Mouse (Mus musculus): Measurements from ENCODE around the gene Fhit. TPM values are rescaled to one million over a fixed set of nuclear protein-coding genes. Genes with fewer than 3 reads are reported as not detected.
"Not testable (repeated sequence)": the region's sequence is repeated elsewhere in the genome, so short reads cannot be mapped to it uniquely, and the experiment has no call there.

Gene Fhit
- polyA plus RNA-seq, 1 experiment from 2014 or later, result 1.9 TPM

DNA sequence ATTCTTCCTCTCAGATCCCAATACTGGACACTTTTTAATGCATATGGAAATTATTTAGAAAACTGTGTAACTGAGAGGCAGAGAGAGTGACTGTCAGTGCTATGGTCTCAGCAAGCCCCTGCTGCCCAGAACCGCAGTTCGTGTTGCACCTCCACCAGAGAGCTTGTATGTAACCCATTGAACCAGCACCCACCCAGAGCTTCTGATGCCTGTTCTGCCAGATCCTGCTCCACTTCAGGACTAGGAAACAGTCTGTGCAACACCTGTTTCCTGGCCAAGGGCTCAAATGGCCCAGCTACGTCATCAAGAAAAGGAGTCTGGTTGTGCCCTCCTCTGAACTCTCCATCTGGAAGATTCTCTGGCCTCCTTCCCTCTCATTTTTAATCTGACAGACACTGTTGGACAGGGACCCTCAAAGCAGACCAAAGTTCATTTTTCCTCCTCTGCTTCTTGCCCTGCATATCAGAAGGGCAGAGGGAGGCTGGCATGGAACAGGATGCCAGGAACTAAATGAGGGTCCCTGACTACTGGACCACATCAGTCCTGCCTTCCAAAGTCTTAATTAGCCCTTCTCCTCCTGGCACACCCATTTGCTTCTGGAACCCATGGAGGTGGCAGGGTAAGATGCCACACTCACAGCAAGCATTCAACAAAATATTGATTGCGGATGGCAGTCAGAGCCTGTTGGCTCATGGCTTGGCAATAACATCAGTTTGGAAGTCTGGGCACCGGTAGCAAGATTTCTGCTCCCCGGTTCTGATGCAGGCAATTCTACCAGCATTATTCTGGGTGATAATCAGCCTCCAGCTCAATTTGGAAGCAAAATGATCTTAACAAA lies 29.0 kb downstream of the Fhit start:
- H3K27ac ChIP-seq (ENCODE audit: low read length), result no peak overlapping the region
- ATAC-seq (ENCODE audit: low read depth), result no peak
- H3K4me2 ChIP-seq (ENCODE audit: low read depth, low read length), result no peak overlapping the region
- H3K9me3 ChIP-seq (replicated peaks; ENCODE audit: control insufficient read depth, low read length), result no peaks in the 10 kb centered on the region
- no peak overlapping the region for H3K9ac ChIP-seq (ENCODE audit: low read depth, low read length)
- no peaks in the 10 kb centered on the region for H3K27me3 ChIP-seq (ENCODE audit: control insufficient read depth, insufficient read depth, low read depth, low read length)
- H3K4me3 ChIP-seq (ENCODE audit: low read depth, low read length), result no peak overlapping the region
- no peaks in the 10 kb centered on the region for H3K36me3 ChIP-seq (ENCODE audit: control insufficient read depth, insufficient read depth)
- H3K4me1 ChIP-seq (ENCODE audit: control insufficient read depth, low read depth, low read length), result no peaks in the 10 kb centered on the region
- WGBS (ENCODE audit: insufficient replicate concordance), result 70% methylated on average over 6 of the region's 6 CpGs

DNA sequence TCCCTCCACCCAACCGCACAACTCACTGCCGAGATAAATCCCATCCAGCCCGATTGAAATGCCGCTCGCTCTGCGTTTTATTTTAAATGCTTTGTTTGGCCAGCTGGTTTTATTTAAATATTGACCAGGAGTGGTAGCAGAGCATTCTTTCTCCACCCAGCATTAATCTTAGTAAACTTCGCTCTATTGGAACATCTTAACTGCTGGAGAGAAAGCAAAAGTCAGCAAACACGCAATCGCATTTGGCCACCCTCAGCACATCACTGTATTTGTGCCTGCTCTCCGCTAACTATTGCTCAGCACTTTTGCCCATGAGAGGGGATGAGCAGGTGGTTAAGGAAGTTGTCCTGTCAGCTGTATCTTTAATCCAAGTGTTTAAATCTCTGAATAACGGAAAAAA lies 36.7 kb downstream of the Fhit start:
- Histone ChIP-seq H3K36me3 (ENCODE audit: control insufficient read depth, insufficient read depth) (no peaks in the 10 kb centered on the region), H3K9me3 (replicated peaks; ENCODE audit: control insufficient read depth, low read length) (no peaks in the 10 kb centered on the region), H3K4me1 (ENCODE audit: control insufficient read depth, low read depth, low read length) (no peaks in the 10 kb centered on the region), H3K4me3 (ENCODE audit: low read depth, low read length) (no peak overlapping the region), H3K9ac (ENCODE audit: low read depth, low read length) (no peak overlapping the region), H3K27me3 (ENCODE audit: control insufficient read depth, insufficient read depth, low read depth, low read length) (no peaks in the 10 kb centered on the region), H3K4me2 (ENCODE audit: low read depth, low read length) (0 out of 2 replicates have a peak overlapping the region, but pooled peaks have one; percentile 1), H3K27ac (ENCODE audit: low read length) (no peak overlapping the region)
- ATAC-seq (ENCODE audit: low read depth), result no peak
- WGBS (ENCODE audit: insufficient replicate concordance), result 67% methylated on average over 11 of the region's 11 CpGs

DNA sequence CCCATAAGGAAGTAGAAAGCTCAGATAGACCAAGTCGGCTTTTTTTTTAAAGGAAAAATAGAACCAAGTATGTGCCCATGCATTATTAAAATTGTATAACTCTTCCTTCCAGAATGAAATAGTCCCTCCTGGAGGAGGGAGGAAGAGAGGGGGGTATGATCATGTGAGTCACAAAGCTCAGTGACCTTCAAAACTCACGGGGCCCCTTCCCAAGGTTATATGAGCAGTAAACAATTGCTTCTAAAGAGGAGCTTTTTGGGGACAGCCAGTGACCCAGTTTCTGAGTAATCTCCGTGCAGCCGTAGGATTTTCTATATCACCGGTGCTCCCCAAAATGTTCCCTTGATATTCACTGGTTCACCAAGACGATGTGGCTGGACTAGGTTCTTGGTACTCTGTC lies 42.8 kb downstream of the Fhit start:
- no peaks in the 10 kb centered on the region for H3K9me3 ChIP-seq (replicated peaks; ENCODE audit: control insufficient read depth, low read length)
- H3K9ac ChIP-seq (ENCODE audit: low read depth, low read length), result no peak overlapping the region
- H3K36me3 ChIP-seq (ENCODE audit: control insufficient read depth, insufficient read depth), result no peaks in the 10 kb centered on the region
- no peaks in the 10 kb centered on the region for H3K4me1 ChIP-seq (ENCODE audit: control insufficient read depth, low read depth, low read length)
- H3K27me3 ChIP-seq (ENCODE audit: control insufficient read depth, insufficient read depth, low read depth, low read length), result no peaks in the 10 kb centered on the region
- 68% methylated on average over 6 of the region's 6 CpGs for WGBS (ENCODE audit: insufficient replicate concordance)
- H3K4me3 ChIP-seq (ENCODE audit: low read depth, low read length), result no peak overlapping the region
- H3K4me2 ChIP-seq (ENCODE audit: low read depth, low read length), result no peak overlapping the region
- no peak for ATAC-seq (ENCODE audit: low read depth)
- no peak overlapping the region for H3K27ac ChIP-seq (ENCODE audit: low read length)

- Histone ChIP-seq H3K36me3 (ENCODE audit: control insufficient read depth, insufficient read depth) (no peaks in the 10 kb centered on the region), H3K4me2 (ENCODE audit: low read depth, low read length) (no peak overlapping the region), H3K4me1 (ENCODE audit: control insufficient read depth, low read depth, low read length) (no peaks in the 10 kb centered on the region), H3K27me3 (ENCODE audit: control insufficient read depth, insufficient read depth, low read depth, low read length) (no peaks in the 10 kb centered on the region), H3K27ac (ENCODE audit: low read length) (no peak overlapping the region), H3K4me3 (ENCODE audit: low read depth, low read length) (no peak overlapping the region), H3K9me3 (replicated peaks; ENCODE audit: control insufficient read depth, low read length) (no peaks in the 10 kb centered on the region), H3K9ac (ENCODE audit: low read depth, low read length) (no peak overlapping the region)
- WGBS (ENCODE audit: insufficient replicate concordance), result 52% methylated on average over 3 of the region's 3 CpGs
- ATAC-seq (ENCODE audit: low read depth), result no peak
These were observed 76.2 kb downstream of the Fhit start for GRCm38 (mm10) chr14:11085596-11085995.

DNA sequence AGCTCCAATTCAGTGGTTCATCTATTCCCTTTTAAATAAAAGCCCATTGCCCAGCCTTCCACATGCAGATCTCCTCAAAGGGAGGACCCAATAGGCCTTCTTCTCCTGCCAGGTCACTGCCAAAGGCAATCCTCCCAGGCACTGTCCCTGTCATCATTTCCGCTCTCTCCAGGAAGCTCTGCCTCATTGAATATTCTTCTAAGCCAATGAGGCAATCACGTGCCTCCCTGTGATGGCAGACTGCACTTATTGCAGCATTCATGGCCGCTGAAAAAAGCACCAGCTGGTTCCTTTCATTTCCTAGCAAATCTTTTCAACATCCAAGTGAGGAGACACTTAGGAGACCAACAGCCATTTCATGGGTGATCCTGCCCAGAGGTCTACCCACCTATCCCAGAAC lies 77.9 kb downstream of the Fhit start:
- no peaks in the 10 kb centered on the region for H3K9me3 ChIP-seq (replicated peaks; ENCODE audit: control insufficient read depth, low read length)
- ATAC-seq (ENCODE audit: low read depth), result no peak
- H3K9ac ChIP-seq (ENCODE audit: low read depth, low read length), result no peak overlapping the region
- no peaks in the 10 kb centered on the region for H3K27me3 ChIP-seq (ENCODE audit: control insufficient read depth, insufficient read depth, low read depth, low read length)
- no peaks in the 10 kb centered on the region for H3K4me1 ChIP-seq (ENCODE audit: control insufficient read depth, low read depth, low read length)
- no peaks in the 10 kb centered on the region for H3K36me3 ChIP-seq (ENCODE audit: control insufficient read depth, insufficient read depth)
- 56% methylated on average over 3 of the region's 3 CpGs for WGBS (ENCODE audit: insufficient replicate concordance)
- no peak overlapping the region for H3K27ac ChIP-seq (ENCODE audit: low read length)
- H3K4me3 ChIP-seq (ENCODE audit: low read depth, low read length), result no peak overlapping the region
- H3K4me2 ChIP-seq (ENCODE audit: low read depth, low read length), result no peak overlapping the region

GRCm38 (mm10) chr14:11083462-11083861 lies 78.4 kb downstream of the Fhit start:
- WGBS (ENCODE audit: insufficient replicate concordance), result 55% methylated on average over 5 of the region's 5 CpGs

GRCm38 (mm10) chr14:11063594-11063993 lies 98.2 kb downstream of the Fhit start:
- ATAC-seq (ENCODE audit: low read depth), result no peak
- H3K4me3 ChIP-seq (ENCODE audit: low read depth, low read length), result no peak overlapping the region
- no peak overlapping the region for H3K4me2 ChIP-seq (ENCODE audit: low read depth, low read length)
- H3K4me1 ChIP-seq (ENCODE audit: control insufficient read depth, low read depth, low read length), result no peaks in the 10 kb centered on the region
- H3K9ac ChIP-seq (ENCODE audit: low read depth, low read length), result no peak overlapping the region
- no peaks in the 10 kb centered on the region; the same call in 1 of the 2 replicates for H3K9me3 ChIP-seq (replicated peaks; ENCODE audit: control insufficient read depth, low read length)
- no peak overlapping the region for H3K27ac ChIP-seq (ENCODE audit: low read length)
- 67% methylated on average over 2 of the region's 2 CpGs for WGBS (ENCODE audit: insufficient replicate concordance)
- H3K36me3 ChIP-seq (ENCODE audit: control insufficient read depth, insufficient read depth), result no peaks in the 10 kb centered on the region
- no peaks in the 10 kb centered on the region for H3K27me3 ChIP-seq (ENCODE audit: control insufficient read depth, insufficient read depth, low read depth, low read length)

More at GRCm38 (mm10) chr14:11083462-11083861, 78.4 kb downstream of the Fhit start:
- Histone ChIP-seq H3K4me3 (ENCODE audit: low read depth, low read length) (no peak overlapping the region), H3K27ac (ENCODE audit: low read length) (no peak overlapping the region), H3K4me2 (ENCODE audit: low read depth, low read length) (no peak overlapping the region), H3K27me3 (ENCODE audit: control insufficient read depth, insufficient read depth, low read depth, low read length) (no peaks in the 10 kb centered on the region), H3K9me3 (replicated peaks; ENCODE audit: control insufficient read depth, low read length) (no peaks in the 10 kb centered on the region), H3K4me1 (ENCODE audit: control insufficient read depth, low read depth, low read length) (no peaks in the 10 kb centered on the region), H3K36me3 (ENCODE audit: control insufficient read depth, insufficient read depth) (no peaks in the 10 kb centered on the region), H3K9ac (ENCODE audit: low read depth, low read length) (no peak overlapping the region)
- ATAC-seq (ENCODE audit: low read depth), result no peak

GRCm38 (mm10) chr14:11060221-11060620 lies 101.6 kb downstream of the Fhit start:
- no peaks in the 10 kb centered on the region for H3K4me1 ChIP-seq (ENCODE audit: control insufficient read depth, low read depth, low read length)
- ATAC-seq (ENCODE audit: low read depth), result no peak
- no peak overlapping the region for H3K4me2 ChIP-seq (ENCODE audit: low read depth, low read length)
- H3K27ac ChIP-seq (ENCODE audit: low read length), result no peak overlapping the region
- no peak overlapping the region for H3K9ac ChIP-seq (ENCODE audit: low read depth, low read length)
- no peaks in the 10 kb centered on the region; the same call in 1 of the 2 replicates for H3K9me3 ChIP-seq (replicated peaks; ENCODE audit: control insufficient read depth, low read length)
- no peak overlapping the region for H3K4me3 ChIP-seq (ENCODE audit: low read depth, low read length)
- H3K36me3 ChIP-seq (ENCODE audit: control insufficient read depth, insufficient read depth), result no peaks in the 10 kb centered on the region
- H3K27me3 ChIP-seq (ENCODE audit: control insufficient read depth, insufficient read depth, low read depth, low read length), result no peaks in the 10 kb centered on the region

DNA sequence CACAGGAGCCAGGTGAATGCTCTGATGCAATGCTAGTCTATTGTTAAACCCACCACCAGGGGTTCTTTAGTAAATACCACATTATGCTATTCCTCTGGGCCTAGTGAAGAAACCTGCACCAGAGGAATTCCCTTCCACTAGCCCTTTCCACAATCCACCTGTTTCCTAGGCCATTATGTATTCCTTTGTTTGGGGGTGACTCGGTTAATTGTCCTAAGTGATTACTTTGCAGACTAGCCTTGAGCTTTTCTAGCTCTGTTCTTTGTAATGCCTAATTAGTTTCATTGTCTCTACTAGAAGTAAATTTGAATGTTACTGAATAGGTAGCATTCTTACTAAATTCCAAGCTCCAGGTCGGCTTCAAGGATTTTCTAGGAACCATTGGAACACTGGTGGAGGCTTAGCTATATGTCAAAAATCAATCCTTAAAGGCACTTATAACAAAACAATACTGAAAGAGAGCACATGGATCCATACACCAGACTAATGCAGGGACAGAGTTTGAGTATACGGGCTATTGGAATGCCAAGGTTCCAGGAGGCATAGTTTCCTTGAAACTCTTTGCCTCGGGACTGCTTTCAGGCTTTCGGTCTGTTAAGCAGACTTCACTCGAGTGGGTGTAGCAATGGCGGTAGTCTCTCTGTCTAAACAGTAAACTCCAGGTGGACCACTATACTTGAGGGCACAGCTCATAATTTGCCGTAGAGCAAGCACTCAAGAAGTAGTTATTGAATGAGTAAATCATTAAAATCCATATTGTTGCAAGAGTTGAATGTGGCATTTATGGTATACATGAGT lies 122.1 kb downstream of the Fhit start:
- H3K9ac ChIP-seq (ENCODE audit: low read depth, low read length); H3K4me1 ChIP-seq (ENCODE audit: control insufficient read depth, low read depth, low read length); H3K4me2 ChIP-seq (ENCODE audit: low read depth, low read length); H3K36me3 ChIP-seq (ENCODE audit: control insufficient read depth, insufficient read depth); ATAC-seq (ENCODE audit: low read depth); H3K27ac ChIP-seq (ENCODE audit: low read length); H3K4me3 ChIP-seq (ENCODE audit: low read depth, low read length); H3K27me3 ChIP-seq (ENCODE audit: control insufficient read depth, insufficient read depth, low read depth, low read length); H3K9me3 ChIP-seq (replicated peaks; ENCODE audit: control insufficient read depth, low read length): not testable (repeated sequence)
- 63% methylated on average over 8 of the region's 8 CpGs for WGBS (ENCODE audit: insufficient replicate concordance)
